Mouse (Mus musculus): ENCODE results near the gene Tfg.

Tfg gene

GRCm38 (mm10) chr16:56717224-56718200 lies at the start of gene Tfg:
Gene Tfg, minus strand, starts transcription at chr16:56717450.
- DNase-seq (ENCODE audit: low spot score): peak; percentile 99

DNA sequence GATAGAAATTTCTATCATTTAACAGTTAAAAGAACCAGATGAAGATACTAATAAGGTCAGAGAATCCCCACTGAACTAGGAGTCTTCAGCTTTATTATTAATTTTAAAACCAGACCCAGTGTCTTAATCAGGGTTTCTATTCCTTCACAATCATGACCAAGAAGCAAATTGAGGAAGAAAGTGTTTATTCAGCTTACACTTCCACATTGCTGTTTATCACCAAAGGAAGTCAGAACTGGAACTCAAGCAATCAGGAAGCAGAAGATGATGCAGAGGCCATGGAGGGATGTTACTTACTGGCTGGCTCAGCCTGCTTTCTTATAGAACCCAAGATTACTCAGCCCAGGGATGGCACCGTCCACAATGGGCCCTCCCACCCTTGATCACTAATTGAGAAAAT lies 11.8 kb upstream of the Tfg start:
- DNase-seq (ENCODE audit: low spot score): no peak

GRCm38 (mm10) chr16:56724927-56725326 lies 7.7 kb upstream of the Tfg start:
- DNase-seq (ENCODE audit: low spot score): no peak

DNA sequence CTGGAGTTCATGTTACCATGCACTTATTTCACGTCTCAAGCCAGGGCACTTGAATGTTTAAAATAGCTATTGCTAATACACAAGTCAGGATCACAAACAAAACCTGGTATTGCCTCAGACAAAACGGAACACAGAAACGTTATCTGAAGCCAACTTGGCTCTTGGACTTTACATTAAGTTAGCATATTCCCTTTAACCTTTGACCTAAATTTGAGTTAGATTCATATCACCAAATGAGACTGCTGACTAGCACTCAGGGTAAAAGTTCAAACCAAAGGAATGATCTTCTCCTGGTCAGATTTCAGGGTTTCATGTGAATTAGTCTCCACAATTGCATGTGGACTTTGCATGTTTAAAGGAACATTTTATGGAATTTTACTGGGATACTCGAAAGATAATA lies 5.1 kb upstream of the Tfg start:
- DNase-seq (ENCODE audit: low spot score): no peak

DNA sequence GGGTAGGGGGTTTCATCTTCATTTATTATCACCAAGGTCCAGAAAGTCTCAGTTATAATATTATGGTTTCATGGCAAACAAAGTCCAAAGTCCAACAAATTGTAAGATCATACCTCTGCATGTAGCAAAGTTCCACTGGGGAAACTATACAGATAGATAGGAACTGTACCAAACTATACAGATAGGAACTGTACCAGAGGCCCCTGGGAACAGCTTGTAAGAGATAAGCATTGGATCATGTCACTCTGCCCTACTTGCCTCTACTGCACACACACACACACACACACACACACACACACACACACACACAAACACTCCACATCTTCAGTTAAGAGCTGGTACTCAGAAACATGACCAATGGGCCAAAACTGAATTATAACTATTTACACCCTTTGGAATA lies 1.8 kb upstream of the Tfg start:
- DNase-seq (ENCODE audit: low spot score): no peak

- no peak for DNase-seq (ENCODE audit: low spot score)
These were observed 582 bp downstream of the Tfg start for GRCm38 (mm10) chr16:56716557-56717179.

- no peak for DNase-seq (ENCODE audit: low spot score)
These were observed 1.6 kb downstream of the Tfg start for GRCm38 (mm10) chr16:56715608-56716007.

- no peak for DNase-seq (ENCODE audit: low spot score)
These were observed 7.2 kb downstream of the Tfg start for GRCm38 (mm10) chr16:56710071-56710470.

DNA sequence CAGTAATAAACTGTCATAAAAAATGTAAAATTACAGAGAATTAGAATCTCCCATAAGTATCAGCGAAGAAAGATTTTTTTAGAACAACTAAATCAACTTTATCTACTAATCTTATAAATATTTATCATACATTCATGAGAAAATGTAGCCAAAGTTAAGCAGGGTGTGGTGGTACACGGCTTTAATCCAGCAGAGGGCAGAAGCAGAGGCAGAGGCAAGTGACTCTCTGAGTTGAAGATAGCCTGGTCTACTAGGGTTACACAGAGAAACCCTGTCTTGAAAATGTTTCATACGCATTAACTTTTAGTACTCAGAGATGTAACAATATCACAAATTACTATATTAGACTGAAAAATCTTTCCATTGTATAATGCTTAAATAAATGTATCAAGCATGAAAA lies 11.5 kb downstream of the Tfg start:
- DNase-seq (ENCODE audit: low spot score): no peak

DNA sequence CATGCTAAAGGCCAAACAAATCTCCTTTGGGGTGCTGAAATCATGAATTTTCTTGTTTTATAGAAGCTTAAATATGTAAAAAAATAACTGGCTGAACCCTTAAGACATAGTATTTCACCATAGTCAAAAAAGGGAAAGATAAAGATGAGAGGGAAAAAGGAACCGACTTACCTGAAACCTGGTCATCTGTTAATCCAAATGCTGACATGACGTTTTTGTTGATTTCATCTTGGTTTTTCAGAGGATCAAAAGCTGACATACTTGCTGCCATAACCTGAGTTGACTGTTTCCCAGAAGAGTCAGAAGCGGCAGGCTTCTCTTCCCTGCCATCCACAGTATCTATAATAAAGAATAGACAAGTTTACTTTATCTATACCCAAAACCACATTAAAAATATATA lies 16.4 kb downstream of the Tfg start:
- no peak for DNase-seq (ENCODE audit: low spot score)

DNA sequence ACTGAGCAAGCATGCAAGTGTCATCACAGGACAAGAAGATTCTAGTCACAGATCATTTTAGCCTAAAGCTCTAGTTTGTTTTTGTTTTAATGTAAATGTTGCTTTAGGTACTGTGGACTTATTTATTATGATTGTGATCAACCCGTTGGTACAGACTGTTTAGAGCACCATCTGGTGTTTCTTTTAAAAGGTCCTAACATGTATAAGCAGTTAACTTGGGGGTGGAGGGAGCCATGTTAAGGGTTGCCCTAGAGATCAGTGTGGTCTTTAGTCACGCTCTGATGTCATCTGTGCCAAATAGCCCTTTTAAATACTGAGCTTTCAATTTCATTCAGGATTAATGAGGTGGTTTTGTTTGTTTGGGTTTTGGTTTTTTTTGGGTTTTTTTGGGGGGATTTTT lies 20.8 kb downstream of the Tfg start:
- no peak for DNase-seq (ENCODE audit: low spot score)

DNA sequence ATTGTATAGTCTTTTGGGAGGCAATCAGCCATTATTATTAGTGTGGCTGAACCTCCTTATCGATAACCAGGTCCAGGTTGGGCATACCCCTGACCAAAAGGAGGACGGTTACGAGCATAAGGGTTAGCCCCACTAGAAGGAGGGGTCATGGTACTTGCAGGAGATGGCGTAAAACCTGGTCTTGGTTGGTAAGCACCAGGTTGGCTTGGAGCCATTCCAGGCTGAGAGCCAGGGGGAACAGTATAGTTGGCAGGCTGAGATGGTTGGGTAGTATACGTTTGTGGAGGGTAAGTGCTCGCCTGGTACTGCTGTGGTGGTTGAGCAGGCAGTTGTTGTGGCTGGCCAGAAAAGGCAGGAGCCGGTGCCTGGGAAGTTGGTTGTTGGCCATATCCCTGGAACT lies 26.5 kb downstream of the Tfg start:
- DNase-seq (ENCODE audit: low spot score): no peak

DNA sequence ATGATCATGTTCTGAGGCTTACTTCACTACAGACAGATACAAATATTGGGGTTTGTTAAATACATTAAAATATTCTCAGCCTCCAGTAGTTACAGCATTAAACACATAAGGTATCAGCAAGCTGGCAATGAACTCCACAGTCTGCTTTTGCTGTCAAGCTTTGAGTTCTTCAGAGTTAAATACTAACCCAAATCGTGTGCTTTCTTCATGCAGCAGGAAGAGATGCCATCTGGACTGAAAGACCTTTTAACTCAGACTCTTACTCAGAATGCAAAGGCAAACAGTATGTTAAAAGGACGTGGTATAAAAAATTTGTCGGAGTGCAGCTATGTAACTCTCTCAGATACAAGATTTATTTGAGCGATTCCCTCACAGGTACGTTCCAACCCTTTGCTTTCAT lies 30.5 kb downstream of the Tfg start:
- DNase-seq (ENCODE audit: low spot score): no peak

DNA sequence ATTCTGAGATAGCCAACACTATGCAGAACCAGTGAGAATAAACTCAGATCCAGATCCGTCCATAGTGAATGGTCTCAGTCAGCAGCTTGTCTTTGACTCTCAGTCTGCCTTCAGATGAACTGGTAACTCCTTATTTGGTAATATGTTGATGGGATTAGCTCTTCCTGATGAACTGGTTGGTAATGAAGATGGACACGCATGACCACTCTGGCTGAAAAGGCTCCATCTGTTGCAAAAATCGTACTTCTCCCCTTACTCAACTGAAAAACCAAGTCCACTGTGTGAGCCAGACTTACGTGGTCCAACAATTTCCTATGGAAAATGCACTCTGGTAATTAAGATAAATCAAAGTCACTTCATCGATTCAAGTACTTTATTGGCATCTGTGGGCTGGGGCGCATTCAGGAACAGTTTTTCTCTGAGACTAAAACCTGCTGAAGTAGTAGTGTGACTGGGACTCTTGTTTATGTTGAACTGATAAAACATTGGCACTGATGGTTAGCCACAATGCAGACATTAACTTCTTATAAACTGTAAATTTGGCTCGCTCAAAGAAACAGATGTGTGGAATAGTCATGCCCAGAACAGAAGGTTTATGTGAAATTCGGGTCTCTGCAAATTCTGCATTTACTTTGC lies 36.1 kb downstream of the Tfg start:
- no peak for DNase-seq (ENCODE audit: low spot score)

DNA sequence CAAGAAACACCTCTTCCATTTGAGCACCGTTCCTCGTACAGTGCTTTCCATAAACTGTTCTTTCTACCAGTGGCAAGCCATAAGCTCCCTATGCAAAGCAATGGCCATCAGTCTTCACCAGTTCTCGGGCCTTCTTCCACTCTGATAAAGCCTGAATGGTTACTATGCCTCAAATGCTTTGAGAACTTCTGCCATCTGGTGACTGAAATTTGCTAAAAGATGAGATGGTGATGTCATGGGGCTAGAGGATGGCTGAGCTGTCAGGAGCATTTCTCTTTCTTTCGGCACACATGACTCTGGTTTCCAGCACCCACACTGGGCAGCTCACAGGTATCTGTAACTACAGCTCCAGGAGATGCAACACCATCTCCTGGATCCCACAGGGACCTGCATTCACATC lies 40.1 kb downstream of the Tfg start:
- no peak for DNase-seq (ENCODE audit: low spot score)

GRCm38 (mm10) chr16:56673420-56673819 lies 43.8 kb downstream of the Tfg start:
- DNase-seq (ENCODE audit: low spot score): no peak

- no peak for DNase-seq (ENCODE audit: low spot score)
These were observed 46.3 kb downstream of the Tfg start for GRCm38 (mm10) chr16:56670941-56671340.

GRCm38 (mm10) chr16:56669520-56669919 lies 47.7 kb downstream of the Tfg start:
- DNase-seq (ENCODE audit: low spot score): no peak

DNA sequence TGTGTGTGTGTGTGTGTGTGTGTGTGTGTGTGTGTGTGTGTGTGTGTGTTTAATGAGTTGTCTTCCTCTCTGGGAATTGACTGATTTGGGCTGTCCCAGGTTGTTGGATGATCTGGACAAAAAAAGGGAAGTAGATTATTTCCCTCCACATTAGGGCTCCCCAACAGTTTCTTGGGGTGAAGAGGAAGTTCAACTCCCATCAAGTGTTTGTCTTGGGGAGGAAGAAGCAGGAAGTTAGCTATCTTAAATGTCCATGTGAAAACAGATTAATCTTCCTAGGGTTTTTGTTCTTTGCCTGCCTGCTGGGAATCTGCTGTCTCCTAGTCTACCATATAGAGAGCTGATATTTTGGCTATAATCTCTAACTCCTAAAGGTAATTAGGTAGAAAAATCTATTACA lies 58.4 kb downstream of the Tfg start:
- DNase-seq (ENCODE audit: low spot score): no peak

GRCm38 (mm10) chr16:56655193-56655910 lies 61.9 kb downstream of the Tfg start:
- DNase-seq (ENCODE audit: low spot score): no peak

DNA sequence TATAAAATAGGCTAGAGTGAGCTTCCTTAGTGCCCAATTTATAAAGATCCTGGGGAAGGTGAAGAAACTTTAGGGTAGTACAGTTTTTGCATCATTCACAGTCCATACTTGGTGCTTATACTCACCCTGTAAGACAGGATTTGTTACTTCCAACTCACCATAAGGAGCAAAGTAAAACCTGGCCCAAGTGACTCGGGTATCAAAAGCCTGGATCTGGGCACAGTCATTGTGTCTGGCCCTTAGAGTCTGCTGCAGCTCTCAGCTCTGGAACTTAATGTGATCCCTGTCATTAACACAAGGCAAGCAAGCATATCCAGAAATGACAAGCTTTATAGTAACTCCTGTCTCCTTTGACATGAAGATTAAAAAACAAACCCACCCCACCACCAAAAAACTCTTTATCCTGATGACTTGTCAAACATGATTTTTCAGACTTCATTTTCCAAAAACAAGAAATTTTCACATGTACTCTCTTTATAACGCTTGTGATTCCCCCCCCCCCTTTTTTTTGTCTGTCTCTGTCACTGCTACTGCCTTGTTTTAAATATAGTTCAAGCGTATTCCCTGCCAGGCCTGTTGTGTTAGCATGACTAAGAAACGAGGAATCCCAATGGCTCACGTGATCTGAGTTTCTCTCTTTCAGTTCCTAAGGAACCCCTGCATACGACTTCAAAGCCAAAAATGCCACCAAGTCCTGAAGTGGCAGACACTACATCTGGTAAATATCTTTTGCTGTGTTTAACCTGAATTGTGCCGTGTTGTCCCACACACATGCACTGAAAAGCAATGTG lies 70.7 kb downstream of the Tfg start:
- no peak for DNase-seq (ENCODE audit: low spot score)

DNA sequence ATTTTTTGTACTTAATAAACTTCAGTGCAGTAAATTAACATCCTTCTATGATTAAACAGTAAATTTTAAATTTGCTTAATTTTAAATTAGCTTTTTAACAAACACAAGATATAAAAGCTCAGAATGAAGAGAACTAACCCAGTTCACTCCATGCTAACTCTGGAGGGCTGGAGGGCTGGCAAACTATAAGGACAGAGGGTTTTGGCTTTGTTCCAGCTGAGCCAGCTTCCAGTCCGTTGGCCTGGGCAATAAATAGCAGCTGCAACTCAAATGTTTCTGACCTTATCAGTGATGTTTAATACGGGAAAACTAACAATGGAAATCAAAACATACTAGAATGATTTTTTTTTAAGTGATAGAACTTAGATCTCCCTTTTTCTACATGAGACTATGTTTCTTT lies 72.0 kb downstream of the Tfg start:
- peak; percentile 5 for DNase-seq (ENCODE audit: low spot score)

Data from ovary, postnatal 36 days (tissue).